ENCODE assay signal across 32 mouse cellular contexts in genomic region chr3:107272433-107272832, GRCm38 (mm10). TPM values are rescaled to one million over a fixed set of nuclear protein-coding genes. Genes with fewer than 3 reads are reported as not detected.
DNase-seq lines count a peak whose midpoint lies in the region; ATAC-seq and TF ChIP-seq lines count a peak whose summit lies in the region.
"Had no signal": no experiment of that assay in that cellular context is flagged by ENCODE, and none has a peak within 500 bp of the region (broad histone marks: within the 10 kb centered on the region; RNA-seq: fewer than 3 reads in every experiment).

No protein-coding gene starts in this region.

- no peak overlapping the region for H3K4me3 ChIP-seq in liver, embryonic 11.5 days (ENCODE audit: low read depth, low read length)
- H3K4me3 ChIP-seq in liver, postnatal 0 days (ENCODE audit: low read depth, low read length), result no peak overlapping the region
- H3K4me3 ChIP-seq in MEL (ENCODE audit: control insufficient read depth in 1 of 2, insufficient read depth in 1 of 2, low read depth in 2 of 2, low read length in 2 of 2), result no peak overlapping the region
- no peak overlapping the region for H3K4me3 ChIP-seq in liver, embryonic 14.5 days (ENCODE audit: insufficient read depth in 1 of 2, low read depth in 2 of 2, low read length in 2 of 2)
- H3K4me3 ChIP-seq: embryonic facial prominence, embryonic 12.5 days; embryonic facial prominence, embryonic 15.5 days; gastrocnemius, adult 2 months; heart, embryonic 10.5 days; heart, embryonic 15.5 days; hindbrain, embryonic 10.5 days; hindbrain, embryonic 13.5 days had no signal

- 74% methylated on average over 3 of the region's 3 CpGs for WGBS in liver, embryonic 11.5 days
- 58% methylated on average over 3 of the region's 3 CpGs for WGBS in liver, postnatal 0 days (ENCODE audit: insufficient replicate concordance)
- 41% methylated on average over 3 of the region's 3 CpGs for WGBS in liver, embryonic 14.5 days (ENCODE audit: insufficient replicate concordance)

- no peak overlapping the region for H3K4me2 ChIP-seq in liver, embryonic 11.5 days
- H3K4me2 ChIP-seq in liver, postnatal 0 days (ENCODE audit: low read depth, low read length), result no peak overlapping the region
- no peak overlapping the region for H3K4me2 ChIP-seq in liver, embryonic 14.5 days (ENCODE audit: low read depth)
- H3K4me2 ChIP-seq: embryonic facial prominence, embryonic 12.5 days; embryonic facial prominence, embryonic 15.5 days; heart, embryonic 15.5 days; hindbrain, embryonic 13.5 days had no signal

- ATAC-seq in liver, embryonic 11.5 days (replicated peaks; ENCODE audit: low FRiP score), result 0 out of 2 replicates have a peak, but pooled peaks have one; percentile 61
- ATAC-seq in liver, postnatal 0 days, result no peak
- peak; percentile 52; the same call in 1 of the 2 replicates for ATAC-seq in liver, embryonic 14.5 days (ENCODE audit: insufficient read depth)
- ATAC-seq: forebrain, embryonic 14.5 days; forebrain, postnatal 0 days; hindbrain, embryonic 16.5 days had no signal

- no peak overlapping the region for H3K9ac ChIP-seq in liver, embryonic 11.5 days (ENCODE audit: low read depth, low read length)
- H3K9ac ChIP-seq in liver, postnatal 0 days (replicated peaks), result no peak overlapping the region
- H3K9ac ChIP-seq in MEL (ENCODE audit: control insufficient read depth, low read depth, low read length, poor library complexity, severe bottlenecking), result no peak overlapping the region
- H3K9ac ChIP-seq in liver, embryonic 14.5 days (replicated peaks), result no peak overlapping the region
- H3K9ac ChIP-seq: embryonic facial prominence, embryonic 12.5 days; embryonic facial prominence, embryonic 15.5 days; forebrain, postnatal 0 days; heart, embryonic 15.5 days; hindbrain, embryonic 13.5 days had no signal

- no peaks in the 10 kb centered on the region for H3K9me3 ChIP-seq in liver, embryonic 11.5 days (ENCODE audit: control insufficient read depth, low read length)
- no peaks in the 10 kb centered on the region for H3K9me3 ChIP-seq in liver, postnatal 0 days (ENCODE audit: low read length)
- H3K9me3 ChIP-seq in MEL (replicated peaks; ENCODE audit: insufficient read depth, low read length), result no peaks in the 10 kb centered on the region
- H3K9me3 ChIP-seq in liver, embryonic 14.5 days (ENCODE audit: control insufficient read depth, low read length), result no peaks in the 10 kb centered on the region
- H3K9me3 ChIP-seq: embryonic facial prominence, embryonic 12.5 days; embryonic facial prominence, embryonic 15.5 days; heart, embryonic 10.5 days; heart, embryonic 15.5 days; hindbrain, embryonic 10.5 days; hindbrain, embryonic 13.5 days had no signal

- H3K27me3 ChIP-seq in liver, embryonic 11.5 days (replicated peaks; ENCODE audit: control insufficient read depth, insufficient read depth, low read length), result no peaks in the 10 kb centered on the region
- H3K27me3 ChIP-seq in liver, postnatal 0 days (ENCODE audit: insufficient read depth, low read length), result no peaks in the 10 kb centered on the region
- peaks cover 2 to 3% of the 10 kb centered on the region in 2 experiments; a peak in 1 of 4 replicates for H3K27me3 ChIP-seq in MEL (ENCODE audit: control insufficient read depth in 1 of 2, insufficient read depth in 2 of 2, low read length in 2 of 2)
- H3K27me3 ChIP-seq in liver, embryonic 14.5 days (ENCODE audit: control insufficient read depth, insufficient read depth, low read length), result no peaks in the 10 kb centered on the region
- H3K27me3 ChIP-seq: embryonic facial prominence, embryonic 15.5 days had no signal

- no peak for TF ChIP-seq POLR2A in MEL (IDR thresholded peaks at IDR 0.05; ENCODE audit: control insufficient read depth in 1 of 2, insufficient read depth in 1 of 2, low read depth in 1 of 2, low read length in 2 of 2, poor library complexity in 1 of 2)

- H3K36me3 ChIP-seq in liver, embryonic 11.5 days (ENCODE audit: control insufficient read depth, insufficient read depth, low read length), result no peaks in the 10 kb centered on the region
- H3K36me3 ChIP-seq in liver, postnatal 0 days (replicated peaks; ENCODE audit: insufficient read depth, low read length), result no peaks in the 10 kb centered on the region
- peaks cover 0 to 2% of the 10 kb centered on the region in 2 experiments; a peak in 1 of 4 replicates for H3K36me3 ChIP-seq in MEL (ENCODE audit: control insufficient read depth in 1 of 2, insufficient read depth in 2 of 2, low read length in 2 of 2)
- H3K36me3 ChIP-seq in liver, embryonic 14.5 days (replicated peaks; ENCODE audit: control insufficient read depth, insufficient read depth, low read depth), result no peaks in the 10 kb centered on the region
- H3K36me3 ChIP-seq: embryonic facial prominence, embryonic 12.5 days; embryonic facial prominence, embryonic 15.5 days; heart, embryonic 10.5 days; heart, embryonic 15.5 days; hindbrain, embryonic 10.5 days; hindbrain, embryonic 13.5 days had no signal

- no peak for TF ChIP-seq EP300 in liver, postnatal 0 days (IDR thresholded peaks at IDR 0.05; ENCODE audit: low read depth)
- TF ChIP-seq EP300 in MEL (IDR thresholded peaks at IDR 0.05; ENCODE audit: low read depth in 1 of 2, low read length in 2 of 2), result peak; percentile 64 to 76
- no peak for TF ChIP-seq EP300 in liver, embryonic 14.5 days (IDR thresholded peaks at IDR 0.05; ENCODE audit: low read depth)

- no peak for TF ChIP-seq RAD21 in MEL (IDR thresholded peaks at IDR 0.05; ENCODE audit: low read depth, low read length)

- no peaks in the 10 kb centered on the region for H3K79me2 ChIP-seq in MEL (ENCODE audit: control insufficient read depth, insufficient read depth, low read length, poor library complexity)

- no peak overlapping the region for H3K27ac ChIP-seq in liver, embryonic 11.5 days (ENCODE audit: low read depth, low read length)
- H3K27ac ChIP-seq in liver, postnatal 0 days (ENCODE audit: low read depth), result no peak overlapping the region
- H3K27ac ChIP-seq in MEL (ENCODE audit: control insufficient read depth, low read depth, low read length), result no peak overlapping the region
- H3K27ac ChIP-seq in liver, embryonic 14.5 days, result no peak overlapping the region
- H3K27ac ChIP-seq: embryonic facial prominence, embryonic 12.5 days; embryonic facial prominence, embryonic 15.5 days; gastrocnemius, adult 2 months; heart, embryonic 10.5 days; heart, embryonic 15.5 days; hindbrain, embryonic 10.5 days; hindbrain, embryonic 13.5 days had no signal

- no peak for DNase-seq in liver, embryonic 11.5 days (ENCODE audit: low spot score)
- DNase-seq in liver, postnatal 0 days, result no peak
- DNase-seq in MEL (ENCODE audit: low read depth, low spot score), result peak; percentile 55
- peak; percentile 34 for DNase-seq in MEL-GATA-1-ER (ENCODE audit: extremely low read depth, low read depth)
- DNase-seq in liver, embryonic 14.5 days (ENCODE audit: low read depth in 3 of 3, low spot score in 3 of 3), result no peak
- no peak for DNase-seq in urinary bladder, adult 2 months (ENCODE audit: low spot score)
- DNase-seq in layer of hippocampus, adult 18-20 months (ENCODE audit: low spot score in 2 of 2), result no peak
- no peak for DNase-seq in thymus, postnatal 25 days
- DNase-seq: adrenal gland, adult 2 months; adrenal gland, postnatal 14 days; cerebellum, adult 18-20 months; cerebellum, adult 9-10 months; cerebellum, postnatal 14 days; forebrain, postnatal 0 days; gastrocnemius, adult 2 months; gastrocnemius, postnatal 14 days; heart, adult 11 months; heart, postnatal 10 days; heart, postnatal 36 days had no signal

- no peaks in the 10 kb centered on the region; the same call in 1 of the 2 replicates for H3K4me1 ChIP-seq in liver, embryonic 11.5 days (replicated peaks; ENCODE audit: control insufficient read depth, insufficient read depth, low read length)
- no peaks in the 10 kb centered on the region; the same call in 1 of the 2 replicates for H3K4me1 ChIP-seq in liver, postnatal 0 days (ENCODE audit: insufficient read depth)
- 0 out of 4 replicates have a peak, but pooled peaks cover 0 to 3% of the 10 kb centered on the region in 2 experiments for H3K4me1 ChIP-seq in MEL (ENCODE audit: control insufficient read depth in 1 of 2, insufficient read depth in 2 of 2, low read length in 2 of 2)
- peaks cover 0 to 4% of the 10 kb centered on the region in 2 experiments; a peak in 1 of 4 replicates for H3K4me1 ChIP-seq in liver, embryonic 14.5 days (replicated peaks; ENCODE audit: control insufficient read depth in 2 of 2, insufficient read depth in 2 of 2, low read length in 1 of 2)
- H3K4me1 ChIP-seq: embryonic facial prominence, embryonic 12.5 days; embryonic facial prominence, embryonic 15.5 days; heart, embryonic 10.5 days; heart, embryonic 15.5 days; hindbrain, embryonic 10.5 days; hindbrain, embryonic 13.5 days had no signal

- TF ChIP-seq CTCF in liver, postnatal 0 days (IDR thresholded peaks at IDR 0.05; ENCODE audit: low read depth), result no peak
- no peak for TF ChIP-seq CTCF in MEL (IDR thresholded peaks at IDR 0.05 in 2 of 3, conservative IDR thresholded peaks at IDR 0.05 in 1 of 3; ENCODE audit: control insufficient read depth in 1 of 3, insufficient read depth in 1 of 3, low read depth in 2 of 3, low read length in 3 of 3, poor library complexity in 1 of 3, severe bottlenecking in 1 of 3)
- no peak for TF ChIP-seq CTCF in liver, embryonic 14.5 days (IDR thresholded peaks at IDR 0.05; ENCODE audit: low read depth)

RNA-seq across cellular contexts. Expression of gene Lamtor5, which starts 6.2 kb away (rescaled TPM):
- 172 and 185 TPM in 2 replicates for polyA plus RNA-seq in liver, embryonic 11.5 days (2014; fragmentation: Nextera tagmentation; extraction: Ambion mirVana)
- 94.0 and 99.8 TPM in 2 replicates for polyA plus RNA-seq in liver, postnatal 0 days (2015; fragmentation: Nextera tagmentation; extraction: Ambion mirVana)
- 129 TPM in 2 replicates for total RNA-seq in MEL (2012; rRNA removed)
- 100 to 1,000 TPM; 104 to 170 TPM for polyA plus RNA-seq in MEL (2012; ENCODE audit: insufficient read depth in 1 of 2, insufficient read length in 2 of 2, low read depth in 1 of 2, low replicate concordance in 2 of 2, missing spikeins in 1 of 2)
- 41.3 and 44.7 TPM in 2 replicates for polyA plus RNA-seq in liver, embryonic 14.5 days (2012; rRNA removed)
- polyA plus RNA-seq in liver, embryonic 14.5 days (2014; fragmentation: Nextera tagmentation; extraction: Ambion mirVana), result 108 and 109 TPM in 2 replicates
- polyA plus RNA-seq in urinary bladder, adult 2 months (2012; rRNA removed), result 121 and 139 TPM in 2 replicates
- 10 to 100 TPM; 64.6 to 66.1 TPM for total RNA-seq in layer of hippocampus, adult 18-20 months (2021)

RNA-seq across cellular contexts. Expression of gene Slc16a4, which starts 18.6 kb away (rescaled TPM):
- polyA plus RNA-seq in liver, embryonic 11.5 days (2014; fragmentation: Nextera tagmentation; extraction: Ambion mirVana), result 1.4 and 1.9 TPM in 2 replicates
- polyA plus RNA-seq in liver, postnatal 0 days (2015; fragmentation: Nextera tagmentation; extraction: Ambion mirVana), result 0.14 and 0.27 TPM in 2 replicates
- 0.04 TPM in 1 of 2 replicates, not detected in the other for total RNA-seq in MEL (2012; rRNA removed)
- polyA plus RNA-seq in MEL (2012; ENCODE audit: insufficient read depth in 1 of 2, insufficient read length in 2 of 2, low read depth in 1 of 2, low replicate concordance in 2 of 2, missing spikeins in 1 of 2), result under 1 TPM in 1 of 2 experiments, not detected in 1; 0.65 TPM
- polyA plus RNA-seq in liver, embryonic 14.5 days (2012; rRNA removed), result 0.03 TPM in 1 of 2 replicates, not detected in the other
- polyA plus RNA-seq in liver, embryonic 14.5 days (2014; fragmentation: Nextera tagmentation; extraction: Ambion mirVana), result 0.27 and 0.30 TPM in 2 replicates
- polyA plus RNA-seq in urinary bladder, adult 2 months (2012; rRNA removed), result 1.0 and 1.3 TPM in 2 replicates
- under 1 TPM; 0.43 to 0.77 TPM for total RNA-seq in layer of hippocampus, adult 18-20 months (2021)

RNA-seq across cellular contexts. Expression of gene Prok1, which starts 32.9 kb away (rescaled TPM):
- polyA plus RNA-seq in liver, embryonic 11.5 days (2014; fragmentation: Nextera tagmentation; extraction: Ambion mirVana), result not detected in 2 replicates
- 9.8 and 10.5 TPM in 2 replicates for polyA plus RNA-seq in liver, postnatal 0 days (2015; fragmentation: Nextera tagmentation; extraction: Ambion mirVana)
- total RNA-seq in MEL (2012; rRNA removed), result not detected in 2 replicates
- polyA plus RNA-seq in MEL (2012; ENCODE audit: insufficient read depth in 1 of 2, insufficient read length in 2 of 2, low read depth in 1 of 2, low replicate concordance in 2 of 2, missing spikeins in 1 of 2), result not detected
- polyA plus RNA-seq in liver, embryonic 14.5 days (2012; rRNA removed), result 0.01 and 0.03 TPM in 2 replicates
- polyA plus RNA-seq in liver, embryonic 14.5 days (2014; fragmentation: Nextera tagmentation; extraction: Ambion mirVana), result not detected in 2 replicates
- polyA plus RNA-seq in urinary bladder, adult 2 months (2012; rRNA removed), result 0.03 and 0.04 TPM in 2 replicates
- total RNA-seq in layer of hippocampus, adult 18-20 months (2021), result under 1 TPM in 1 of 2 experiments, not detected in 1; 0.20 TPM
- total RNA-seq: ES-E14; forebrain, postnatal 0 days; gastrocnemius, adult 2 months; gastrocnemius, postnatal 14 days; heart, postnatal 10 days; heart, postnatal 36 days had no signal
- polyA plus RNA-seq: adrenal gland, adult 2 months; embryonic facial prominence, embryonic 12.5 days; embryonic facial prominence, embryonic 15.5 days; forebrain, embryonic 11.5 days; forebrain, embryonic 14.5 days; heart, embryonic 10.5 days; heart, embryonic 15.5 days had no signal

RNA-seq across cellular contexts. Expression of gene A630076J17Rik, which starts 42.0 kb away (rescaled TPM):
- polyA plus RNA-seq in liver, embryonic 11.5 days (2014; fragmentation: Nextera tagmentation; extraction: Ambion mirVana), result not detected in 2 replicates
- 0.24 and 0.26 TPM in 2 replicates for polyA plus RNA-seq in liver, postnatal 0 days (2015; fragmentation: Nextera tagmentation; extraction: Ambion mirVana)
- total RNA-seq in MEL (2012; rRNA removed), result not detected in 2 replicates
- not detected for polyA plus RNA-seq in MEL (2012; ENCODE audit: insufficient read depth in 1 of 2, insufficient read length in 2 of 2, low read depth in 1 of 2, low replicate concordance in 2 of 2, missing spikeins in 1 of 2)
- polyA plus RNA-seq in liver, embryonic 14.5 days (2012; rRNA removed), result not detected in 2 replicates
- 0.10 TPM in 1 of 2 replicates, not detected in the other for polyA plus RNA-seq in liver, embryonic 14.5 days (2014; fragmentation: Nextera tagmentation; extraction: Ambion mirVana)
- not detected in 2 replicates for polyA plus RNA-seq in urinary bladder, adult 2 months (2012; rRNA removed)
- total RNA-seq in layer of hippocampus, adult 18-20 months (2021), result not detected
- total RNA-seq: adrenal gland, adult 2 months; adrenal gland, postnatal 14 days; ES-E14; forebrain, postnatal 0 days; gastrocnemius, adult 2 months; gastrocnemius, postnatal 14 days; gastrocnemius, postnatal 4 days; heart, postnatal 10 days; heart, postnatal 36 days had no signal
- polyA plus RNA-seq: adrenal gland, adult 2 months; brain, embryonic 14.5 days; embryonic facial prominence, embryonic 12.5 days; embryonic facial prominence, embryonic 15.5 days; forebrain, embryonic 11.5 days; forebrain, embryonic 14.5 days; forebrain, postnatal 0 days; frontal cortex, adult 2 months; heart, embryonic 10.5 days; hindbrain, embryonic 10.5 days; hindbrain, embryonic 13.5 days; hindbrain, embryonic 16.5 days had no signal

RNA-seq across cellular contexts. Expression of gene Cym, which starts 50.9 kb away (rescaled TPM):
- polyA plus RNA-seq in liver, embryonic 11.5 days (2014; fragmentation: Nextera tagmentation; extraction: Ambion mirVana), result 0.14 and 0.27 TPM in 2 replicates
- 3.9 and 4.2 TPM in 2 replicates for polyA plus RNA-seq in liver, postnatal 0 days (2015; fragmentation: Nextera tagmentation; extraction: Ambion mirVana)
- total RNA-seq in MEL (2012; rRNA removed), result 0.08 TPM in 1 of 2 replicates, not detected in the other
- not detected for polyA plus RNA-seq in MEL (2012; ENCODE audit: insufficient read depth in 1 of 2, insufficient read length in 2 of 2, low read depth in 1 of 2, low replicate concordance in 2 of 2, missing spikeins in 1 of 2)
- polyA plus RNA-seq in liver, embryonic 14.5 days (2012; rRNA removed), result 0.05 and 0.08 TPM in 2 replicates
- 0.20 TPM in 1 of 2 replicates, not detected in the other for polyA plus RNA-seq in liver, embryonic 14.5 days (2014; fragmentation: Nextera tagmentation; extraction: Ambion mirVana)
- polyA plus RNA-seq in urinary bladder, adult 2 months (2012; rRNA removed), result 0.07 TPM in 1 of 2 replicates, not detected in the other
- not detected for total RNA-seq in layer of hippocampus, adult 18-20 months (2021)
- total RNA-seq: adrenal gland, postnatal 14 days; ES-E14; forebrain, postnatal 0 days; gastrocnemius, adult 2 months; gastrocnemius, postnatal 14 days; gastrocnemius, postnatal 4 days; heart, postnatal 10 days; heart, postnatal 36 days had no signal
- polyA plus RNA-seq: forebrain, embryonic 11.5 days; forebrain, embryonic 14.5 days; forebrain, postnatal 0 days; heart, embryonic 10.5 days; hindbrain, embryonic 10.5 days had no signal

Comparison
In these comparisons a context has a peak if more than half of its experiments do, and no peak if none do; other contexts are left out.
1. RNA of gene Prok1, which starts 32.9 kb away (polyA plus RNA-seq): 9.8 to 10.5 TPM in liver, postnatal 0 days; 0.03 to 0.04 TPM in urinary bladder, adult 2 months, 0.01 to 0.03 TPM in liver, embryonic 14.5 days, not detected in MEL and not detected in liver, embryonic 11.5 days; every median in the first group is over 10 times any median in the second.
2. DNase-seq: peak in MEL (single experiment) and MEL-GATA-1-ER (single experiment); none in liver, embryonic 11.5 days (single experiment), liver, postnatal 0 days (single experiment), liver, embryonic 14.5 days (0 of 3), urinary bladder, adult 2 months (single experiment), layer of hippocampus, adult 18-20 months (0 of 2) and thymus, postnatal 25 days (single experiment).